ENCODE assay signal across 10 mouse cellular contexts in the genomic region with DNA sequence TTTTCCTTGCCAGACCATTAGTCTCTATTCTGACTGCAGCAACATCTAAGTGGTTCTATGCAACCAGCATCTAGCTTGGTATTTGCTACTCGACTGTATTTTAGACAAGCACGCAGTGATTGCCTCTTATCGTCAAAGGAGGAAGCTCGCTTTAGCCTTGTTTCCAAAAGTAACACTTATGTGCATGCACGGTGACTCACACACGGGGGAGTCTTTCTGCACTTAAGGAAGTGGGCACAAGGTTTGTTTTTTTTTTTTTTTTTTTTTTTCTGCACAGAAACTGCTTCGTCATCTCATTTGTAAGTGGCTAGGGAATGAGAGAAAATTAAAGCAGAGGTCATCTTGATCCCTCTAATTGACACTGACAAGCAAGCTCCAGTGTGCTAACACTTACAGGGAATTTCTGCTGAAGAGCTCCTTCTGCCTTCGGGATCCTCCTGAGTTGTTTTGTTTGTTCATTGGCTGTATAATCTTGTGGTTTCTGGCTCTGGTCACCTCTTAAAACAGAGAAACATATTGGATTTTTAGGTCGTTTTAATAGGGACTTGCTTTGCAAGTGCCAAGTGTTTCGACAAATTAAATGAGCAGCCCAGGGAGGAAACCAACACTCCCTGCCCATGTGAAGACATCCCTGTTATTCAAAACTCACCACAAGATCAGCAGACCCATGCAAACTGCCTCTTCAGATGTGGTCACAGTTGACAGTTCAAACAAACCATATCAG. TPM values are rescaled to one million over a fixed set of nuclear protein-coding genes. Genes with fewer than 3 reads are reported as not detected.
DNase-seq lines count a peak whose midpoint lies in the region; ATAC-seq and TF ChIP-seq lines count a peak whose summit lies in the region.
"Had no signal": no experiment of that assay in that cellular context is flagged by ENCODE, and none has a peak within 500 bp of the region (broad histone marks: within the 10 kb centered on the region; RNA-seq: fewer than 3 reads in every experiment).

No protein-coding gene starts in this region.

- DNase-seq in adrenal gland, postnatal 10 days: peak; percentile 12
- no peak for DNase-seq in adrenal gland, postnatal 25 days
- no peak for DNase-seq in liver, postnatal 0 days
- no peak for DNase-seq in liver, embryonic 11.5 days (ENCODE audit: low spot score)
- peak; percentile 77 for DNase-seq in retina, postnatal 1 day
- DNase-seq in urinary bladder, postnatal 25 days (ENCODE audit: low spot score): no peak
- no peak for DNase-seq in spleen, postnatal 4 days (ENCODE audit: low spot score in 2 of 2)

- ATAC-seq in liver, postnatal 0 days: peak; percentile 27; the same call in 1 of the 2 replicates
- ATAC-seq in liver, embryonic 11.5 days (replicated peaks; ENCODE audit: low FRiP score): no peak
- ATAC-seq in heart, embryonic 15.5 days (replicated peaks; ENCODE audit: insufficient number of reproducible peaks, insufficient read depth, low FRiP score, low read depth): no peak
- ATAC-seq: intestine, postnatal 0 days had no signal

- no peak overlapping the region for H3K9ac ChIP-seq in liver, postnatal 0 days (replicated peaks)
- H3K9ac ChIP-seq in liver, embryonic 11.5 days (ENCODE audit: low read depth, low read length): no peak overlapping the region
- H3K9ac ChIP-seq in heart, embryonic 15.5 days: no peak overlapping the region

- no peak overlapping the region for H3K4me2 ChIP-seq in liver, postnatal 0 days (ENCODE audit: low read depth, low read length)
- H3K4me2 ChIP-seq in liver, embryonic 11.5 days: no peak overlapping the region
- no peak overlapping the region for H3K4me2 ChIP-seq in heart, embryonic 15.5 days

- no peaks in the 10 kb centered on the region for H3K9me3 ChIP-seq in liver, postnatal 0 days (ENCODE audit: low read length)
- no peaks in the 10 kb centered on the region for H3K9me3 ChIP-seq in liver, embryonic 11.5 days (ENCODE audit: control insufficient read depth, low read length)
- H3K9me3 ChIP-seq in heart, embryonic 15.5 days (replicated peaks): no peaks in the 10 kb centered on the region
- H3K9me3 ChIP-seq: forebrain, embryonic 10.5 days had no signal

- no peaks in the 10 kb centered on the region; the same call in 1 of the 2 replicates for H3K4me1 ChIP-seq in liver, postnatal 0 days (ENCODE audit: insufficient read depth)
- H3K4me1 ChIP-seq in liver, embryonic 11.5 days (replicated peaks; ENCODE audit: control insufficient read depth, insufficient read depth, low read length): no peaks in the 10 kb centered on the region
- peaks cover 30% of the 10 kb centered on the region for H3K4me1 ChIP-seq in heart, embryonic 15.5 days (replicated peaks)

- H3K36me3 ChIP-seq in liver, postnatal 0 days (replicated peaks; ENCODE audit: insufficient read depth, low read length): no peaks in the 10 kb centered on the region
- no peaks in the 10 kb centered on the region for H3K36me3 ChIP-seq in liver, embryonic 11.5 days (ENCODE audit: control insufficient read depth, insufficient read depth, low read length)
- no peaks in the 10 kb centered on the region for H3K36me3 ChIP-seq in heart, embryonic 15.5 days
- H3K36me3 ChIP-seq: forebrain, embryonic 10.5 days had no signal

- no peaks in the 10 kb centered on the region for H3K27me3 ChIP-seq in liver, postnatal 0 days (ENCODE audit: insufficient read depth, low read length)
- H3K27me3 ChIP-seq in liver, embryonic 11.5 days (replicated peaks; ENCODE audit: control insufficient read depth, insufficient read depth, low read length): no peaks in the 10 kb centered on the region
- no peaks in the 10 kb centered on the region for H3K27me3 ChIP-seq in heart, embryonic 15.5 days

- whole genome bisulfite sequencing in liver, postnatal 0 days (ENCODE audit: insufficient replicate concordance): 23% methylated on average over 10 of the region's 10 CpGs
- WGBS in liver, embryonic 11.5 days: 32% methylated on average over 10 of the region's 10 CpGs
- WGBS in heart, embryonic 15.5 days: 21% methylated on average over 10 of the region's 10 CpGs

- TF ChIP-seq EP300 in liver, postnatal 0 days (IDR thresholded peaks at IDR 0.05; ENCODE audit: low read depth): no peak

- no peak for TF ChIP-seq CTCF in liver, postnatal 0 days (IDR thresholded peaks at IDR 0.05; ENCODE audit: low read depth)

- H3K27ac ChIP-seq in liver, postnatal 0 days (ENCODE audit: low read depth): no peak overlapping the region
- no peak overlapping the region for H3K27ac ChIP-seq in liver, embryonic 11.5 days (ENCODE audit: low read depth, low read length)
- peak overlapping the region; percentile 8; the same call in 1 of the 2 replicates for H3K27ac ChIP-seq in heart, embryonic 15.5 days
- H3K27ac ChIP-seq: forebrain, embryonic 10.5 days had no signal

- H3K4me3 ChIP-seq in liver, postnatal 0 days (ENCODE audit: low read depth, low read length): no peak overlapping the region
- H3K4me3 ChIP-seq in liver, embryonic 11.5 days (ENCODE audit: low read depth, low read length): no peak overlapping the region
- no peak overlapping the region for H3K4me3 ChIP-seq in heart, embryonic 15.5 days
- H3K4me3 ChIP-seq: forebrain, embryonic 10.5 days had no signal

RNA-seq across cellular contexts. Expression of gene Flrt2, which starts 55.0 kb away (rescaled TPM):
- total RNA-seq in adrenal gland, postnatal 10 days (2021): 10 to 100 TPM; 14.7 to 17.5 TPM
- total RNA-seq in adrenal gland, postnatal 25 days (2021): 9.8 and 9.9 TPM in 2 replicates
- 0.46 and 0.48 TPM in 2 replicates for polyA plus RNA-seq in liver, postnatal 0 days (2015; fragmentation: Nextera tagmentation; extraction: Ambion mirVana)
- polyA plus RNA-seq in liver, embryonic 11.5 days (2014; fragmentation: Nextera tagmentation; extraction: Ambion mirVana): 8.6 and 9.9 TPM in 2 replicates
- polyA plus RNA-seq in heart, embryonic 15.5 days (2015; fragmentation: Nextera tagmentation; extraction: Ambion mirVana): 19.2 and 24.9 TPM in 2 replicates

Comparison
In these comparisons a context has a peak if more than half of its experiments do, and no peak if none do; other contexts are left out.
1. DNase-seq: peak in adrenal gland, postnatal 10 days (single experiment) and retina, postnatal 1 day (single experiment); none in adrenal gland, postnatal 25 days (single experiment), liver, postnatal 0 days (single experiment), liver, embryonic 11.5 days (single experiment), urinary bladder, postnatal 25 days (single experiment) and spleen, postnatal 4 days (0 of 2).